Mouse (Mus musculus) stomach, embryonic 14.5 days (tissue): ENCODE results near the gene Hephl1. TPM values are rescaled to one million over a fixed set of nuclear protein-coding genes. Genes with fewer than 3 reads are reported as not detected.

Source experiments
- polyA plus RNA-seq: library from polyadenylated mRNA; unstranded; fragments of >200 nt; fragmentation: Nextera tagmentation; extraction: Ambion mirVana; gene quantifications from 2 replicates; pipeline ENCODE4 v1.2.1, GENCODE M21; 2014

Hephl1 gene
- polyA plus RNA-seq, 1 experiment from 2014 or later: 0.06 TPM

Other genes with a start within 250 kb of the Hephl1 start
- not detected in 2 replicates for gene Izumo1r, start 208.2 kb downstream of the Hephl1 start, polyA plus RNA-seq
- gene Panx1, start 66.6 kb downstream of the Hephl1 start, polyA plus RNA-seq: 51.7 TPM in 2 replicates
- gene Vstm5, start 126.9 kb upstream of the Hephl1 start, polyA plus RNA-seq: 8.2 and 9.4 TPM in 2 replicates
- gene Med17, start 167.8 kb upstream of the Hephl1 start, polyA plus RNA-seq: 39.8 and 43.1 TPM in 2 replicates
- 84.8 and 96.8 TPM in 2 replicates for gene Taf1d, start 194.1 kb upstream of the Hephl1 start, polyA plus RNA-seq
- gene 4931406C07Rik, start 194.3 kb upstream of the Hephl1 start, polyA plus RNA-seq: 9.8 and 10.3 TPM in 2 replicates
- gene Cep295, start 245.7 kb upstream of the Hephl1 start, polyA plus RNA-seq: 25.6 and 26.6 TPM in 2 replicates